Mouse (Mus musculus): ENCODE data around the gene Lpar1. TPM values are rescaled to one million over a fixed set of nuclear protein-coding genes. Genes with fewer than 3 reads are reported as not detected.

Gene Lpar1
- polyA plus RNA-seq, 1 experiment from 2014 or later: 13.9 TPM

DNA sequence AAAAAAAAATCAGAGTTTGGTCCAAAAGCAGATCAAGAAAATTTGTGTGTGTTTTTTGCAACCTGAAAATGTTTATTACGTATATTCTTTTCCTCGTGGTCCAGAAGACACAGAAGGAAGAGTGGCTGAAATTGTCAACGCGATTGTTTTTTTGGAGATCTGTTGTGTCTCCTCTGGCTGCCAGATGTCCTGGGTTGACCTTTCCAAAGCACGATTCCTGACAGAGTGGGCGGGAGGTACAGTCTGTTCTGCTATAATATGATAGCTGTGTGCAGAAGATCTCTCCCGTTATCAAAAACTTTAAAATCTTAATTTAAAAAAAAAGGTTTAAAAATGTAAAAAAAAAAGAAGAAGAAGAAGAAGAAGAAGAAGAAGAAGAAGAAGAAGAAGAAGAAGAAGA, 105.9 kb downstream of the Lpar1 start:
- H3K27me3 ChIP-seq (ENCODE audit: control insufficient read depth, insufficient read depth, low read length): no peaks in the 10 kb centered on the region
- no peak overlapping the region for H3K9ac ChIP-seq (ENCODE audit: low read length)
- H3K4me2 ChIP-seq (ENCODE audit: low read length): no peak overlapping the region
- H3K27ac ChIP-seq (replicated peaks in 1 of 2; ENCODE audit: control insufficient read depth in 1 of 2, insufficient read depth in 1 of 2, low read depth in 2 of 2, low read length in 2 of 2): no peak overlapping the region
- H3K36me3 ChIP-seq (ENCODE audit: control insufficient read depth, insufficient read depth, low read length): no peaks in the 10 kb centered on the region
- 72% methylated on average over 7 of the region's 7 CpGs for WGBS
- H3K9me3 ChIP-seq (ENCODE audit: control insufficient read depth, low read length): no peaks in the 10 kb centered on the region
- no peak for ATAC-seq (ENCODE audit: insufficient number of reproducible peaks, insufficient read depth, low FRiP score, low read depth)
- H3K4me3 ChIP-seq (ENCODE audit: control insufficient read depth in 1 of 2, insufficient read depth in 1 of 2, low read depth in 1 of 2, low read length in 2 of 2): no peak overlapping the region
- no peaks in the 10 kb centered on the region for H3K4me1 ChIP-seq (ENCODE audit: control insufficient read depth in 2 of 2, insufficient read depth in 2 of 2, low read length in 2 of 2)

DNA sequence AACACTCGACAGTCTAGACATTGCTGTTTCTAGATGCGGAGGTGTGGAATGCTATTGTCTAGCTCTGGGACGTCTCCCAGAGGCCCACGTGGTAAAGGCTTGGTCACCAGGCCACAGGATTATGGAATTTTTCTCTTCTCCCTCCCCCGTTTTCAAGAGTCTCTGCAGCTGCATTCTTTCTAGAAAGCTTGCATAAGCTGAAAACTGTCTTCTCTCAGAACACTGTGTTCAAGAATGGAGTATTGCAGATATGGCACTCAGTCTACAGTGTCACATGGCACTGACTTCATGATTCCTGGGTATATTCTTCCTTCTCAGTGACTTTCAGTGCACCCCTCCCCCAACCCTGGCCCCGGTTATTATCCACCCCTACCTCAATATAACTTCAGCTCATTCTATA, 107.9 kb downstream of the Lpar1 start:
- Histone ChIP-seq H3K4me1 (ENCODE audit: control insufficient read depth in 2 of 2, insufficient read depth in 2 of 2, low read length in 2 of 2) (peaks cover 0 to 2% of the 10 kb centered on the region in 2 experiments; a peak in 1 of 4 replicates), H3K9ac (ENCODE audit: low read length) (no peak overlapping the region), H3K36me3 (ENCODE audit: control insufficient read depth, insufficient read depth, low read length) (no peaks in the 10 kb centered on the region), H3K4me3 (ENCODE audit: control insufficient read depth in 1 of 2, insufficient read depth in 1 of 2, low read depth in 1 of 2, low read length in 2 of 2) (no peak overlapping the region), H3K9me3 (ENCODE audit: control insufficient read depth, low read length) (no peaks in the 10 kb centered on the region), H3K4me2 (ENCODE audit: low read length) (no peak overlapping the region), H3K27ac (replicated peaks in 1 of 2; ENCODE audit: control insufficient read depth in 1 of 2, insufficient read depth in 1 of 2, low read depth in 2 of 2, low read length in 2 of 2) (no peak overlapping the region), H3K27me3 (ENCODE audit: control insufficient read depth, insufficient read depth, low read length) (no peaks in the 10 kb centered on the region)
- no peak for ATAC-seq (ENCODE audit: insufficient number of reproducible peaks, insufficient read depth, low FRiP score, low read depth)
- 60% methylated on average over 6 of the region's 6 CpGs for WGBS

DNA sequence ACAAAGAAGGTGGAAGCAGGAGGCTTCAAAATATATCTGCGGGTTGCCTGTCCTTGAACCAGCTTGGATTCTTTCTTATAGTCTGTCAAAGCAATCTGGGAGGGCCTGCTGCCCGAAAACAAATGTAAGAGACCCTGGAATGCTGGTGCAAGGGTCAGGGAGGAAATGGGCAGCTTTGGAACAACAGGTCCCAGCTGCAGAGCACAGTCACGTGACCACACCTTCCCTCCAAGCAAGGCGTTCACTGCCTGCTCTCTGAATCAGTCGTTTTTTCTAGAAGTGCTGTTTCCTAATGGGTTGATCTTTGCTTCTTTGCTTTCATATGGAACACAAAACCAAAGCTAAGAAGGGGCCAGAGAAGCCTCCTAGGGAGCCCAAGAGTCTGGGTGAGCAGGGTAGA, 111.4 kb downstream of the Lpar1 start:
- H3K4me2 ChIP-seq (ENCODE audit: low read length): no peak overlapping the region
- 51% methylated on average over 5 of the region's 5 CpGs for WGBS
- no peaks in the 10 kb centered on the region for H3K9me3 ChIP-seq (ENCODE audit: control insufficient read depth, low read length)
- no peaks in the 10 kb centered on the region for H3K27me3 ChIP-seq (ENCODE audit: control insufficient read depth, insufficient read depth, low read length)
- H3K27ac ChIP-seq (replicated peaks in 1 of 2; ENCODE audit: control insufficient read depth in 1 of 2, insufficient read depth in 1 of 2, low read depth in 2 of 2, low read length in 2 of 2): no peak overlapping the region
- H3K4me3 ChIP-seq (ENCODE audit: control insufficient read depth in 1 of 2, insufficient read depth in 1 of 2, low read depth in 1 of 2, low read length in 2 of 2): no peak overlapping the region
- no peaks in the 10 kb centered on the region for H3K36me3 ChIP-seq (ENCODE audit: control insufficient read depth, insufficient read depth, low read length)
- ATAC-seq (ENCODE audit: insufficient number of reproducible peaks, insufficient read depth, low FRiP score, low read depth): no peak
- peaks cover 0 to 2% of the 10 kb centered on the region in 2 experiments; a peak in 1 of 4 replicates for H3K4me1 ChIP-seq (ENCODE audit: control insufficient read depth in 2 of 2, insufficient read depth in 2 of 2, low read length in 2 of 2)
- no peak overlapping the region for H3K9ac ChIP-seq (ENCODE audit: low read length)

DNA sequence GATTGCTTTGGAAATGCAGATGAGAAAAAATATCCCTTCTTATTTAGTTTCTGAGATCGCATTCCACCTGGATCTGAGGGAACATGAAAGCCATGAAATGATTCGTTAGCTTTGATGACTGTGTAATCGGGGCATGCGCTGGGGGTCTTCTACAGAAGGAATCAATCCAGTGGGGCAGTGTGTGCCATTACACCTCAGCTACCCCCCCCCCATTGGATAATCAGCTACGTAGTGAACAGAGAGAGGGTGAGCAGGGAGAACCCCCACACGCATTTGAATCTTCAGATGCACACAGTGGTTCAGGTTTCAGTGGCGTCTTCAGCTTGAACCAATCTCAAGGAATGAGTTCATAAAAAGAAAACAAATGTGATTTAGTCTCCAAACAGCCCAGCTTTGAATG, 115.0 kb downstream of the Lpar1 start:
- no peak for ATAC-seq (ENCODE audit: insufficient number of reproducible peaks, insufficient read depth, low FRiP score, low read depth)
- Histone ChIP-seq H3K4me3 (ENCODE audit: control insufficient read depth in 1 of 2, insufficient read depth in 1 of 2, low read depth in 1 of 2, low read length in 2 of 2) (no peak overlapping the region), H3K9ac (ENCODE audit: low read length) (no peak overlapping the region), H3K27me3 (ENCODE audit: control insufficient read depth, insufficient read depth, low read length) (no peaks in the 10 kb centered on the region), H3K4me2 (ENCODE audit: low read length) (no peak overlapping the region), H3K4me1 (ENCODE audit: control insufficient read depth in 2 of 2, insufficient read depth in 2 of 2, low read length in 2 of 2) (peaks cover 0 to 2% of the 10 kb centered on the region in 2 experiments; a peak in 1 of 4 replicates), H3K36me3 (ENCODE audit: control insufficient read depth, insufficient read depth, low read length) (no peaks in the 10 kb centered on the region), H3K9me3 (ENCODE audit: control insufficient read depth, low read length) (no peaks in the 10 kb centered on the region), H3K27ac (replicated peaks in 1 of 2; ENCODE audit: control insufficient read depth in 1 of 2, insufficient read depth in 1 of 2, low read depth in 2 of 2, low read length in 2 of 2) (no peak overlapping the region)
- WGBS: 85% methylated on average over 7 of the region's 7 CpGs

DNA sequence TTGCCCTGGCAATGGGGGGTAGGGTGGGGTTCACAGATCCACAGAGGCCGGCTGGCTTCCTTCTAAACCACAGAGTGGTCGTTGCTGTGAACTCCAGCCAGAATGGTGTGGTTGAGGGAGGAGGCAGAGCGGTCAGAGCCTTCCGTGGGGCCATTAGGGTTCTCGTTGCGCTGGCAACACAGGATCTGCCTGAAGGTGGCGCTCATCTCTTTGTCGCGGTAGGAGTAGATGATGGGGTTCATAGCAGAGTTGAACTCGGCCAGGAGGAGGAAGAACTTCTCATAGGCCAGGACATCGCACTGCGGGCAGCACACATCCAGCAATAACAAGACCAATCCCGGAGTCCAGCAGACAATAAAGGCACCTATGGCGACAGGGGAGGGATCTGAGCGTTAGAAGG, 116.4 kb downstream of the Lpar1 start:
- no peaks in the 10 kb centered on the region for H3K27me3 ChIP-seq (ENCODE audit: control insufficient read depth, insufficient read depth, low read length)
- ATAC-seq (ENCODE audit: insufficient number of reproducible peaks, insufficient read depth, low FRiP score, low read depth): no peak
- H3K9me3 ChIP-seq (ENCODE audit: control insufficient read depth, low read length): no peaks in the 10 kb centered on the region
- H3K4me3 ChIP-seq (ENCODE audit: control insufficient read depth in 1 of 2, insufficient read depth in 1 of 2, low read depth in 1 of 2, low read length in 2 of 2): no peak overlapping the region
- no peak overlapping the region for H3K27ac ChIP-seq (replicated peaks in 1 of 2; ENCODE audit: control insufficient read depth in 1 of 2, insufficient read depth in 1 of 2, low read depth in 2 of 2, low read length in 2 of 2)
- no peaks in the 10 kb centered on the region for H3K36me3 ChIP-seq (ENCODE audit: control insufficient read depth, insufficient read depth, low read length)
- no peak overlapping the region for H3K9ac ChIP-seq (ENCODE audit: low read length)
- WGBS: 75% methylated on average over 15 of the region's 15 CpGs
- no peak overlapping the region for H3K4me2 ChIP-seq (ENCODE audit: low read length)
- peaks cover 0 to 2% of the 10 kb centered on the region in 2 experiments; a peak in 1 of 4 replicates for H3K4me1 ChIP-seq (ENCODE audit: control insufficient read depth in 2 of 2, insufficient read depth in 2 of 2, low read length in 2 of 2)

DNA sequence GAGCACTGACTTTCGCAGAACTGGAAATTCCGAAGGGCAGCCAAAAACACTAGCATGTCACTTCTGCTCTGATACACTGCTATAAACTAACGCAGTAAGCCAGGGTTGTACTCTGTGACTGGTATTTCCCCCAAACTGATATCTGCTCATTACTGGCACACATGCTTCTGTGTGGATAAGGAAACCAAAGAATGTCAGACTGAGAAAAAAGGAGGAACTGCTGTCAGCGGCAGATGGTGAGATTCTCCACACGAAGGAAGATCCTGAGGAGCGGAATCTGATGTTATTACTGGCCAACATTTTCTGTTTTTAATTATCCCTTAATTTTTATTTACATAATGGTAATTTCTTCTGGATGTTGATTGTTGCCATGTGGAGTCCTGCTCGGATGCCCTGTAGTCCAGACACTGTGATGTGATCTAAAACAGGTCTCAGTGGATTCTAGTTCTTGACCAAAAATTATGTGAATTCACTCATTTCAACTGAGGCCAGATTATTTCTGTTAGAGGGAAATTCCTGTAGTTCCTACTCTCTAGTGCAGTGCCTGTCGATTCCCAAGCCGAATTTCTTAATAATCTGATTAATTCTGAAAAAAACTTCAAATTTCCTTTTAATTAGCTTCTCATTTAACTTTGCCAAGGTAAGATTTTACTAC, 130.3 kb downstream of the Lpar1 start:
- H3K27me3 ChIP-seq (ENCODE audit: control insufficient read depth, insufficient read depth, low read length): no peaks in the 10 kb centered on the region
- H3K4me2 ChIP-seq (ENCODE audit: low read length): 0 out of 2 replicates have a peak overlapping the region, but pooled peaks have one; percentile 3
- no peak overlapping the region for H3K9ac ChIP-seq (ENCODE audit: low read length)
- no peaks in the 10 kb centered on the region for H3K4me1 ChIP-seq (ENCODE audit: control insufficient read depth in 2 of 2, insufficient read depth in 2 of 2, low read length in 2 of 2)
- H3K36me3 ChIP-seq (ENCODE audit: control insufficient read depth, insufficient read depth, low read length): no peaks in the 10 kb centered on the region
- H3K27ac ChIP-seq (replicated peaks in 1 of 2; ENCODE audit: control insufficient read depth in 1 of 2, insufficient read depth in 1 of 2, low read depth in 2 of 2, low read length in 2 of 2): no peak overlapping the region
- WGBS: 35% methylated on average over 9 of the region's 9 CpGs
- H3K4me3 ChIP-seq (ENCODE audit: control insufficient read depth in 1 of 2, insufficient read depth in 1 of 2, low read depth in 1 of 2, low read length in 2 of 2): no peak overlapping the region
- ATAC-seq (ENCODE audit: insufficient number of reproducible peaks, insufficient read depth, low FRiP score, low read depth): no peak
- no peaks in the 10 kb centered on the region for H3K9me3 ChIP-seq (ENCODE audit: control insufficient read depth, low read length)

DNA sequence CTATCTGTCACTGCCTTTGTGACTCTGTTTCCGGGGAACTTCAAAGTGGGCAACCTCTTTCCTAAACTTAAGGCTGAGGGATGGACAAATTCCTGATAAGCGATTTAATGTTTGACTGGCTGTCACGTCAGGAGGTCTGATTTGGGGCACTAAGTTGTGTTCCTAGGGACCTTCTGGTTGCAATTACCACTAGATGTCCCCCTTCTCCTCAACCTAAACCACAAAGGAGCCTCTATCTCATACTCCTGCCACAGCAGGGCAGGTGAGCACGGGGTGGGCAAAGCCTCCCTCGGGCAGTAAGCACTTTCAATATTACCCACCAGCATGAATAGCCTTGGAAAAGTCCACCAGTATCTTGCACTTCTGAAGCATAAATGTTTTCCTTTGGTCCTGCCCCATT, 134.5 kb downstream of the Lpar1 start:
- no peak for ATAC-seq (ENCODE audit: insufficient number of reproducible peaks, insufficient read depth, low FRiP score, low read depth)
- Histone ChIP-seq H3K4me3 (ENCODE audit: control insufficient read depth in 1 of 2, insufficient read depth in 1 of 2, low read depth in 1 of 2, low read length in 2 of 2) (no peak overlapping the region), H3K4me2 (ENCODE audit: low read length) (no peak overlapping the region), H3K27ac (replicated peaks in 1 of 2; ENCODE audit: control insufficient read depth in 1 of 2, insufficient read depth in 1 of 2, low read depth in 2 of 2, low read length in 2 of 2) (no peak overlapping the region), H3K9me3 (ENCODE audit: control insufficient read depth, low read length) (no peaks in the 10 kb centered on the region), H3K36me3 (ENCODE audit: control insufficient read depth, insufficient read depth, low read length) (no peaks in the 10 kb centered on the region), H3K9ac (ENCODE audit: low read length) (no peak overlapping the region), H3K4me1 (ENCODE audit: control insufficient read depth in 2 of 2, insufficient read depth in 2 of 2, low read length in 2 of 2) (no peaks in the 10 kb centered on the region), H3K27me3 (ENCODE audit: control insufficient read depth, insufficient read depth, low read length) (no peaks in the 10 kb centered on the region)
- WGBS: 27% methylated on average over 5 of the region's 5 CpGs

DNA sequence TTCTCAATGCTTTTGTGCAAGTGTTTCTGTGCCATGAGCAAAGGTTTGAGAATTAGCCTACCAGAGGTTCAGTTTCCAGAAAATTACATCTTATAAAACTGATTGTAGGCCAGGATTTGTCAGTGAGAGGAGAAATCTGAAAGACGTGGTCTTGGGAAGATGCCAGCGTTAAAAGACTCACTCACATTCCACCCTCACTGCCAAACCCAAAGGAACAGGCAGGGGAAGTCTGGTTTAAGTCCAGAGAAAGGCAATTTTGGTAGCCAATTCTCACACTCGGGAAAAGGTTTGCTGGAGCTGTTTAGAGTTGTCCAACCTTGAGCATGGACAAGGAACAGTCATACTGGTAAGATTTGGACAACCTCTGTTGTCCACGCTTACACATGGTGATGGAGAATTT, 136.4 kb downstream of the Lpar1 start:
- Histone ChIP-seq H3K9ac (ENCODE audit: low read length) (no peak overlapping the region), H3K9me3 (ENCODE audit: control insufficient read depth, low read length) (no peaks in the 10 kb centered on the region), H3K27me3 (ENCODE audit: control insufficient read depth, insufficient read depth, low read length) (no peaks in the 10 kb centered on the region), H3K4me3 (ENCODE audit: control insufficient read depth in 1 of 2, insufficient read depth in 1 of 2, low read depth in 1 of 2, low read length in 2 of 2) (no peak overlapping the region), H3K4me2 (ENCODE audit: low read length) (no peak overlapping the region), H3K4me1 (ENCODE audit: control insufficient read depth in 2 of 2, insufficient read depth in 2 of 2, low read length in 2 of 2) (peaks cover 0 to 2% of the 10 kb centered on the region in 2 experiments; a peak in 1 of 4 replicates), H3K27ac (replicated peaks in 1 of 2; ENCODE audit: control insufficient read depth in 1 of 2, insufficient read depth in 1 of 2, low read depth in 2 of 2, low read length in 2 of 2) (no peak overlapping the region), H3K36me3 (ENCODE audit: control insufficient read depth, insufficient read depth, low read length) (no peaks in the 10 kb centered on the region)
- 41% methylated on average over 4 of the region's 4 CpGs for WGBS
- ATAC-seq (ENCODE audit: insufficient number of reproducible peaks, insufficient read depth, low FRiP score, low read depth): no peak
